Mouse (Mus musculus): Measurements from ENCODE around the gene Gtf2a1. TPM values are rescaled to one million over a fixed set of nuclear protein-coding genes. Genes with fewer than 3 reads are reported as not detected.

Gtf2a1 gene
- total and polyA plus RNA-seq, 3 experiments: 19.2 to 34.5 (median 25.7) TPM

GRCm38 (mm10) chr12:91625013-91625412, 34.7 kb upstream of the Gtf2a1 start:
- H3K4me3 ChIP-seq (replicated peaks in 1 of 3; ENCODE audit: low read depth in 2 of 3, low read length in 2 of 3, poor library complexity in 1 of 3): no peak overlapping the region
- TF ChIP-seq RAD21 (IDR thresholded peaks at IDR 0.05; ENCODE audit: low read depth, low read length) (peak; percentile 74), MXI1 (IDR thresholded peaks at IDR 0.05; ENCODE audit: low read depth, low read length) (no peak), CTCF (conservative IDR thresholded peaks at IDR 0.05 in 1 of 2, IDR thresholded peaks at IDR 0.05 in 1 of 2; ENCODE audit: low read depth in 2 of 2, low read length in 2 of 2) (peak; percentile 80 to 84), SMC3 (IDR thresholded peaks at IDR 0.05; ENCODE audit: low read depth, low read length) (peak; percentile 73)
- no peak overlapping the region for H3K27ac ChIP-seq (ENCODE audit: insufficient read depth, low read depth)
- in situ Hi-C loops (cut with MboI; ENCODE audit: low pct_ligation_motif_present, low pct_unique_long_range_greater_than_20kb, low sequenced_read_pairs): loop anchor here (25.0 kb wide), 1 partner anchor 213 kb away; no protein-coding TSS in a partner anchor
- H3K27me3 ChIP-seq (replicated peaks): no peaks in the 10 kb centered on the region
- H3K36me3 ChIP-seq (replicated peaks in 1 of 2; ENCODE audit: control insufficient read depth in 1 of 2, insufficient read depth in 1 of 2, low read length in 1 of 2): no peaks in the 10 kb centered on the region
- DNase-seq (ENCODE audit: extremely low read depth): peak; percentile 49
- peaks cover 0 to 6% of the 10 kb centered on the region in 2 experiments; a peak in 1 of 4 replicates for H3K4me1 ChIP-seq (ENCODE audit: control insufficient read depth in 1 of 2, insufficient read depth in 2 of 2)
- no peak overlapping the region for H3K4me2 ChIP-seq (ENCODE audit: insufficient read depth, low read depth, poor library complexity, severe bottlenecking)
- dilution Hi-C loops (cut with MboI; ENCODE audit: extremely low pct_ligation_motif_present, extremely low pct_unique_long_range_greater_than_20kb, low sequenced_read_pairs): no loop called here
- H3K79me2 ChIP-seq (replicated peaks; ENCODE audit: control insufficient read depth, extremely low read depth, insufficient read depth, poor library complexity, severe bottlenecking): no peaks in the 10 kb centered on the region
- peaks cover 4% of the 10 kb centered on the region for H3K9me3 ChIP-seq (replicated peaks; ENCODE audit: low read length)
- no peak overlapping the region for H3K9ac ChIP-seq (ENCODE audit: insufficient read depth, low read depth)

GRCm38 (mm10) chr12:91609425-91609824, 19.1 kb upstream of the Gtf2a1 start:
- in situ Hi-C loops (cut with MboI; ENCODE audit: low pct_ligation_motif_present, low pct_unique_long_range_greater_than_20kb, low sequenced_read_pairs) (no loop called here), dilution Hi-C loops (cut with MboI; ENCODE audit: extremely low pct_ligation_motif_present, extremely low pct_unique_long_range_greater_than_20kb, low sequenced_read_pairs) (no loop called here)
- no peaks in the 10 kb centered on the region for H3K27me3 ChIP-seq (replicated peaks)
- no peak for TF ChIP-seq TBP (conservative IDR thresholded peaks at IDR 0.05; ENCODE audit: low read depth, low read length)
- TF ChIP-seq JUN (IDR thresholded peaks at IDR 0.05; ENCODE audit: insufficient read depth, low read depth, low read length): no peak
- TF ChIP-seq NELFE (IDR thresholded peaks at IDR 0.05; ENCODE audit: low read depth, low read length): no peak
- TF ChIP-seq RAD21 (IDR thresholded peaks at IDR 0.05; ENCODE audit: low read depth, low read length): no peak
- TF ChIP-seq MEF2A (IDR thresholded peaks at IDR 0.05; ENCODE audit: borderline replicate concordance, low read depth, low read length): no peak
- no peak for TF ChIP-seq POLR2A (IDR thresholded peaks at IDR 0.05; ENCODE audit: low read depth, low read length)
- no peak for TF ChIP-seq MAZ (IDR thresholded peaks at IDR 0.05; ENCODE audit: low read depth, low read length)
- no peak for TF ChIP-seq MXI1 (IDR thresholded peaks at IDR 0.05; ENCODE audit: low read depth, low read length)
- TF ChIP-seq HCFC1 (IDR thresholded peaks at IDR 0.05; ENCODE audit: low read depth, low read length): no peak
- no peak for TF ChIP-seq RCOR1 (conservative IDR thresholded peaks at IDR 0.05; ENCODE audit: low read depth, low read length)
- no peak for TF ChIP-seq ZMIZ1 (IDR thresholded peaks at IDR 0.05; ENCODE audit: low read depth, low read length)
- TF ChIP-seq IRF4 (IDR thresholded peaks at IDR 0.05; ENCODE audit: low read depth, low read length): no peak
- no peak for TF ChIP-seq E2F4 (IDR thresholded peaks at IDR 0.05; ENCODE audit: insufficient replicate concordance, low read depth, low read length)
- H3K27ac ChIP-seq (ENCODE audit: insufficient read depth, low read depth): no peak overlapping the region
- peaks cover 5% of the 10 kb centered on the region for H3K9me3 ChIP-seq (replicated peaks; ENCODE audit: low read length)
- no peaks in the 10 kb centered on the region for H3K4me1 ChIP-seq (ENCODE audit: control insufficient read depth in 1 of 2, insufficient read depth in 2 of 2)
- no peaks in the 10 kb centered on the region for H3K79me2 ChIP-seq (replicated peaks; ENCODE audit: control insufficient read depth, extremely low read depth, insufficient read depth, poor library complexity, severe bottlenecking)
- no peak overlapping the region for H3K4me3 ChIP-seq (replicated peaks in 1 of 3; ENCODE audit: low read depth in 2 of 3, low read length in 2 of 3, poor library complexity in 1 of 3)
- no peak overlapping the region for H3K9ac ChIP-seq (ENCODE audit: insufficient read depth, low read depth)
- no peak overlapping the region for H3K4me2 ChIP-seq (ENCODE audit: insufficient read depth, low read depth, poor library complexity, severe bottlenecking)
- no peaks in the 10 kb centered on the region for H3K36me3 ChIP-seq (replicated peaks in 1 of 2; ENCODE audit: control insufficient read depth in 1 of 2, insufficient read depth in 1 of 2, low read length in 1 of 2)
- no peak for DNase-seq (ENCODE audit: extremely low read depth)
